Mouse (Mus musculus) cerebellum, adult 9-10 months (tissue): ENCODE measurements around the gene Ramac.

Experiments
- DNase-seq: peaks from one replicate; pipeline ENCODE4 v3.0.0; 2022

The Ramac gene

GRCm38 (mm10) chr7:81788536-81788935 is 25.8 kb downstream of the Ramac start:
- peak; percentile 57 for DNase-seq

GRCm38 (mm10) chr7:81789095-81789757 is 26.5 kb downstream of the Ramac start, which contains the start of gene 3110040N11Rik:
3110040N11Rik (minus strand) TSS chr7:81789478.
- peak; percentile 85 for DNase-seq

GRCm38 (mm10) chr7:81806067-81806466 is 43.3 kb downstream of the Ramac start:
- no peak for DNase-seq
